Mouse (Mus musculus) kidney, adult 2 months (tissue): ENCODE measurements around the gene Naglu.

ENCODE experiments used
- CTCF ChIP-seq: fragments of 200-500 bp; conservative IDR thresholded peaks from 2 replicates; pipeline ENCODE4 v1.5.1; 2011; ENCODE audit warnings: low read depth, mild to moderate bottlenecking, control low read depth, low read length, moderate library complexity, mixed read lengths; ENCODE audit not compliant: insufficient read depth, insufficient read length
- POLR2A ChIP-seq: fragments of 200-500 bp; IDR thresholded peaks from one replicate; pipeline ENCODE4 v1.6.1; 2011; ENCODE audit warnings: low read depth, low read length, control low read depth

DNA sequence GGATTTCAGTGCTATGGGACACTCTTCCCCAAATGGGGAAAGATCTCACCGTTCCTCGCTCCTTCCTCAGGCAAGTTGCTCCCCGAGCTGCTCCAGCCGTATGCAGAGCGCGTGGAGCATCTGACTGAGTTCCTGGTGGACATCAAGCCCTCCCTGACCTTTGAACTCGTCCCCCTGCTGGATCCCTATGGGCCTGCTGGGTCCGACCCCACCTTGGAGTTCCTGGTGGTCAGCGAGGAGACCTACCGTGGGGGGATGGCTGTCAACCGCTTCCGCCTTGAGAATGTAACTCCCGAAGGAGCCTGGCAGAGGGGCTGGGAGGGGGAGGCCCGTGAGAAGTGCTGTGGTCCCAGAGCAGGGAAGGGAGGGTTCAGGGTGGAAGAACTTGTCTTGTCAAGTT, 14.4 kb downstream of the Naglu start:
- TF ChIP-seq CTCF (no peak), POLR2A (no peak)
